Mouse (Mus musculus) midbrain, embryonic 10.5 days (tissue): ENCODE data around the gene Sec23ip. TPM values are rescaled to one million over a fixed set of nuclear protein-coding genes. Genes with fewer than 3 reads are reported as not detected.
"Not testable (repeated sequence)": the region's sequence is repeated elsewhere in the genome, so short reads cannot be mapped to it uniquely, and the experiment has no call there.

ENCODE experiments used
- DNase-seq: peaks from one replicate; pipeline ENCODE4 v3.0.0-alpha.2; 2017; ENCODE audit warnings: low spot score
- H3K27ac ChIP-seq: fragments of 300-500 bp; sonication (generic); replicated peaks from 2 replicates; pipeline ENCODE4 v1.5.1; 2016; ENCODE audit warnings: mild to moderate bottlenecking
- H3K27me3 ChIP-seq: fragments of 300-500 bp; sonication (generic); 2 replicates; pipeline ENCODE4 v1.6.1; 2016; ENCODE audit warnings: low read depth, mild to moderate bottlenecking; ENCODE audit not compliant: poor library complexity, severe bottlenecking
- H3K36me3 ChIP-seq: fragments of 300-500 bp; sonication (generic); 2 replicates; pipeline ENCODE4 v1.6.1; 2016; ENCODE audit warnings: mild to moderate bottlenecking, moderate library complexity
- H3K4me1 ChIP-seq: fragments of 300-500 bp; sonication (generic); 2 replicates; pipeline ENCODE4 v1.6.1; 2016
- H3K4me3 ChIP-seq: fragments of 300-500 bp; sonication (generic); 2 replicates; pipeline ENCODE4 v1.5.1; 2016; ENCODE audit warnings: mild to moderate bottlenecking, moderate library complexity
- H3K9me3 ChIP-seq: fragments of 300-500 bp; sonication (generic); replicated peaks from 2 replicates; pipeline ENCODE4 v1.6.1; 2016; ENCODE audit warnings: mild to moderate bottlenecking
- WGBS: fragments of 180-500 bp; shearing (Covaris S2); methylation state at CpG from one replicate; pipeline ENCODE4 v1.1.7; 2016; 5-methylcytosine and 5-hydroxymethylcytosine counted together
- polyA plus RNA-seq: library from polyadenylated mRNA; unstranded; fragments of >200 nt; fragmentation: Nextera tagmentation; extraction: Ambion mirVana; gene quantifications from 2 replicates; pipeline ENCODE4 v1.2.1, GENCODE M21; 2016

Gene Sec23ip
- 40.7 and 45.3 TPM in 2 replicates for polyA plus RNA-seq

- H3K4me3 ChIP-seq: peak within 1 kb of the TSS; percentile 99
- peaks cover 17% of the 10 kb centered on the region for H3K27me3 ChIP-seq
- H3K36me3 ChIP-seq: peaks cover 10% of the 10 kb centered on the region
- H3K4me1 ChIP-seq: peaks cover 21% of the 10 kb centered on the region
- H3K9me3 ChIP-seq: no peaks in the 10 kb centered on the region
- peak within 1 kb of the TSS; percentile 93 for H3K27ac ChIP-seq
- peak; percentile 99 for DNase-seq
- WGBS: under 1% methylated on average over 55 of the region's 55 CpGs
Observed at GRCm38 (mm10) chr7:128744684-128745485, at the start of gene Sec23ip. TSS of gene Sec23ip (plus strand) at chr7:128744943.

DNA sequence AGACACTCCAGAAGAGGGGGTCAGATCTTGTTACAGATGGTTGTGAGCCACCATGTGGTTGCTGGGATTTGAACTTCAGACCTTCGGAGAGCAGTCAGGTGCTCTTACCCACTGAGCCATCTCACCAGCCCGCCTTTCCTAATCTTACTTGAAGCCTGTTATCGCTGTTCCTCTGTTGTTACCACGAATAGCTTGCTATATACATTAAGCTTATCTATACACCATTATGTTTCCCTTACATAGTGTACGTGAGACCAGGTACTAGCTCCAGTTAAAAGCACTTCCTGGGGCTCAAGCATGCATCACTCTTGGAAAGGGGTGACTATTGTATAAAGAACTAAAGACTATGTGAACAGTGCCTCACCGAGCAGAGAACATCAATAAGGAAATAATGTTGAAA is 44.8 kb upstream of the Sec23ip start:
- H3K4me1 ChIP-seq, DNase-seq, H3K27ac ChIP-seq, H3K9me3 ChIP-seq, H3K27me3 ChIP-seq, H3K4me3 ChIP-seq: not testable (repeated sequence)
- peaks cover 97% of the 10 kb centered on the region for H3K36me3 ChIP-seq
- WGBS: 92% methylated on average over 6 of the region's 6 CpGs

DNA sequence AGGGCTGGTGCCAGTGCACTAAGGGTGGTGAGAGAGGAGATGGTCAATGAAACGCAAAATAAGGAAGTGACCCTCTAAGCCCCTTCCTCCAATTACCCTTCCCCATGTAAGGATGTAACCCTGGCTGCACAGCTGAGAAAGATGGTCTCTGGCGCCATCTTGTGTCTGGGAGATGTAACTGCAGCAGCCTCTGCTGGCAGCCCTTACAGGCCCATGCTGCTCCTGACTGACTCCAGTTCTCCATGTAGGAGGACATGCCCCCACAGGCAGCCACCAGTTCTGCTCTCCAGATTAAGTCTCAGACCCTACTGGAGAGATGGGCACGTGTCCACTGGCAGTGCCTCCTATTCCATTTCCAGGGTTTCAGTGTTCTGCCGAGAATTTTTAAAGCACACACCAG is 39.0 kb upstream of the Sec23ip start:
- H3K36me3 ChIP-seq: peaks cover 100% of the 10 kb centered on the region
- WGBS: 30% methylated on average over 4 of the region's 4 CpGs
- H3K9me3 ChIP-seq: no peaks in the 10 kb centered on the region
- H3K4me1 ChIP-seq: no peaks in the 10 kb centered on the region
- peak; percentile 73 for DNase-seq
- no peaks in the 10 kb centered on the region for H3K27me3 ChIP-seq
- no peak overlapping the region for H3K4me3 ChIP-seq
- no peak overlapping the region for H3K27ac ChIP-seq

GRCm38 (mm10) chr7:128717991-128718390 is 26.8 kb upstream of the Sec23ip start:
- WGBS: 82% methylated on average over 4 of the region's 4 CpGs
- H3K4me3 ChIP-seq: no peak overlapping the region
- H3K4me1 ChIP-seq: no peaks in the 10 kb centered on the region
- H3K36me3 ChIP-seq: peaks cover 100% of the 10 kb centered on the region
- H3K9me3 ChIP-seq: no peaks in the 10 kb centered on the region
- no peak overlapping the region for H3K27ac ChIP-seq
- no peak for DNase-seq
- no peaks in the 10 kb centered on the region for H3K27me3 ChIP-seq

GRCm38 (mm10) chr7:128724761-128725160 is 20.0 kb upstream of the Sec23ip start:
- H3K9me3 ChIP-seq: no peaks in the 10 kb centered on the region
- peaks cover 57% of the 10 kb centered on the region for H3K36me3 ChIP-seq
- 57% methylated on average over 4 of the region's 4 CpGs for WGBS
- peaks cover 21% of the 10 kb centered on the region for H3K4me1 ChIP-seq
- no peak overlapping the region for H3K4me3 ChIP-seq
- DNase-seq: peak; percentile 28
- H3K27ac ChIP-seq: no peak overlapping the region
- H3K27me3 ChIP-seq: no peaks in the 10 kb centered on the region

- no peak for DNase-seq
- Histone ChIP-seq H3K27me3 (no peaks in the 10 kb centered on the region), H3K27ac (no peak overlapping the region), H3K36me3 (peaks cover 53% of the 10 kb centered on the region), H3K4me3 (no peak overlapping the region), H3K4me1 (peaks cover 21% of the 10 kb centered on the region), H3K9me3 (no peaks in the 10 kb centered on the region)
- 90% methylated on average over 9 of the region's 9 CpGs for WGBS
Observed at GRCm38 (mm10) chr7:128725189-128725588, 19.6 kb upstream of the Sec23ip start.

- no peak for DNase-seq
- Histone ChIP-seq H3K27me3 (no peaks in the 10 kb centered on the region), H3K27ac (no peak overlapping the region; the same call in 1 of the 2 replicates), H3K36me3 (peaks cover 35% of the 10 kb centered on the region), H3K9me3 (no peaks in the 10 kb centered on the region), H3K4me3 (no peak overlapping the region), H3K4me1 (peaks cover 21% of the 10 kb centered on the region)
- WGBS: 39% methylated on average over 10 of the region's 10 CpGs
Observed at GRCm38 (mm10) chr7:128726999-128727398, 17.7 kb upstream of the Sec23ip start.

GRCm38 (mm10) chr7:128727701-128728100 is 17.0 kb upstream of the Sec23ip start:
- DNase-seq: no peak
- Histone ChIP-seq H3K9me3 (no peaks in the 10 kb centered on the region), H3K4me1 (peaks cover 21% of the 10 kb centered on the region), H3K4me3 (no peak overlapping the region), H3K27ac (no peak overlapping the region), H3K36me3 (peaks cover 28% of the 10 kb centered on the region), H3K27me3 (no peaks in the 10 kb centered on the region)
- 30% methylated on average over 5 of the region's 5 CpGs for WGBS

DNA sequence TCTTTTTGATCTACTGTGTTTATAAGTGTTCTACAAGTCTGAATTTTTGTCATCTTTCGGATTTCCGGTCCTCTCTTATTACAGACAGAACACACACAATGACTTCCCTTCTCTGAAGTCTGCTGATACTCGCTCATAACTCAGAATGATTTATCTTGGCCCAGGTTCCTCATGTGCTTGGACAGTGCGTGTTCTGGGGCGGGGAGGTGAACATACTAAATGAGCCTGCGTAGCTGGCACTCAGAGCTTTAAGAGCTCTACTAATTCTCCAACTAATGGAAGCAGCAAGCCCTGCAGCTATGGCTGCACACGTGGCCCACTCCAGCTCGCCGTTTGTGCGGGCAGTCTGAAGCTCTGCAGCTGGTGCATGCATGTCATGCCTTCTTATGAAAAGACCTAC is 16.0 kb upstream of the Sec23ip start:
- Histone ChIP-seq H3K4me3 (no peak overlapping the region), H3K4me1 (peaks cover 21% of the 10 kb centered on the region), H3K36me3 (peaks cover 17% of the 10 kb centered on the region), H3K9me3 (no peaks in the 10 kb centered on the region), H3K27me3 (no peaks in the 10 kb centered on the region), H3K27ac (no peak overlapping the region)
- DNase-seq: no peak
- 97% methylated on average over 10 of the region's 10 CpGs for WGBS

DNA sequence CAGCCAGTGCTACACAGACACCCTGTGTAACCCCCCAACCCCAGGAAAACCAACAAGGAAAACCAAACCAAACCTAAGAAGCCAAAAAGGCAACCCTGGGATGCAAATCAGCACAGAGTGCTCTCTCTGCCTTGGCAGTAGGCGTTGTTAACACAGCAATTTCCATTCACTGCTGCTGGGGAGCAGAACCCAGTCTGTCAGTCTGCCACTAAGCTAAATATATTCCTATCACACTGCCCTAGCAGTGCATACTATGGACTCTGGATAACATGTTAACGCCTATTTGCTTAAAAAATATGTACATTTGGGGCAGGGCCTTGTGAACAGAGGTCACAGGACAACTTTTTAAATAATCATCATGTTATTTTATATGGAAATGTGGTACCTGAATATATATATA is 13.2 kb upstream of the Sec23ip start:
- 81% methylated on average over 2 of the region's 2 CpGs for WGBS
- no peak overlapping the region for H3K4me3 ChIP-seq
- peaks cover 5% of the 10 kb centered on the region; the same call in 1 of the 2 replicates for H3K9me3 ChIP-seq
- H3K27ac ChIP-seq: no peak overlapping the region
- peaks cover 13% of the 10 kb centered on the region for H3K4me1 ChIP-seq
- peaks cover 33% of the 10 kb centered on the region for H3K36me3 ChIP-seq
- no peak for DNase-seq
- H3K27me3 ChIP-seq: no peaks in the 10 kb centered on the region

GRCm38 (mm10) chr7:128738041-128738440 is 6.7 kb upstream of the Sec23ip start:
- Histone ChIP-seq H3K36me3 (peaks cover 46% of the 10 kb centered on the region), H3K4me3 (peak overlapping the region; percentile 98), H3K4me1 (peaks cover 16% of the 10 kb centered on the region), H3K27me3 (peaks cover 11% of the 10 kb centered on the region), H3K27ac (no peak overlapping the region), H3K9me3 (peaks cover 5% of the 10 kb centered on the region; the same call in 1 of the 2 replicates)
- DNase-seq: no peak
- WGBS: 87% methylated on average over 5 of the region's 5 CpGs

GRCm38 (mm10) chr7:128739116-128739461 is 5.7 kb upstream of the Sec23ip start:
- peaks cover 17% of the 10 kb centered on the region for H3K27me3 ChIP-seq
- peak overlapping the region; percentile 98 for H3K4me3 ChIP-seq
- peaks cover 5% of the 10 kb centered on the region; the same call in 1 of the 2 replicates for H3K9me3 ChIP-seq
- H3K36me3 ChIP-seq: peaks cover 42% of the 10 kb centered on the region
- H3K27ac ChIP-seq: peak overlapping the region; percentile 98
- whole genome bisulfite sequencing: 5% methylated on average over 15 of the region's 15 CpGs
- peaks cover 17% of the 10 kb centered on the region for H3K4me1 ChIP-seq
- no peak for DNase-seq

- DNase-seq: peak; percentile 19
- Histone ChIP-seq H3K4me1 (peaks cover 21% of the 10 kb centered on the region), H3K27me3 (peaks cover 17% of the 10 kb centered on the region), H3K27ac (peak overlapping the region; percentile 98), H3K36me3 (peaks cover 36% of the 10 kb centered on the region), H3K9me3 (peaks cover 2% of the 10 kb centered on the region; the same call in 1 of the 2 replicates), H3K4me3 (peak overlapping the region; percentile 98)
- WGBS: under 1% methylated on average over 71 of the region's 80 CpGs
Observed at GRCm38 (mm10) chr7:128739462-128740277, 5.1 kb upstream of the Sec23ip start.
